Mouse (Mus musculus) neural tube, embryonic 12.5 days (tissue): ENCODE data around the gene P2ry1. TPM values are rescaled to one million over a fixed set of nuclear protein-coding genes. Genes with fewer than 3 reads are reported as not detected.

Experiments
- ATAC-seq: fragments of 200-750 bp; cut with Nextera tagmentation; 2 replicates; pipeline ENCODE4 v1.8.0; 2017; ENCODE audit warnings: low read depth, mild to moderate bottlenecking, moderate TSS enrichment, moderate library complexity; ENCODE audit not compliant: low FRiP score
- H3K27ac ChIP-seq: fragments of 300-500 bp; sonication (generic); 2 replicates; pipeline ENCODE4 v1.5.1; 2016
- H3K27me3 ChIP-seq: fragments of 300-500 bp; sonication (generic); replicated peaks from 2 replicates; pipeline ENCODE4 v1.6.1; 2016; ENCODE audit warnings: mild to moderate bottlenecking
- H3K36me3 ChIP-seq: fragments of 300-500 bp; sonication (generic); 2 replicates; pipeline ENCODE4 v1.6.1; 2016; ENCODE audit warnings: mild to moderate bottlenecking
- H3K4me1 ChIP-seq: fragments of 300-500 bp; sonication (generic); 2 replicates; pipeline ENCODE4 v1.6.1; 2016
- H3K4me2 ChIP-seq: fragments of 300-500 bp; sonication (generic); replicated peaks from 2 replicates; pipeline ENCODE4 v1.6.1; 2016; ENCODE audit warnings: mild to moderate bottlenecking
- H3K4me3 ChIP-seq: fragments of 300-500 bp; sonication (generic); 2 replicates; pipeline ENCODE4 v1.5.1; 2016
- H3K9ac ChIP-seq: fragments of 300-500 bp; sonication (generic); 2 replicates; pipeline ENCODE4 v1.6.1; 2016; ENCODE audit warnings: mild to moderate bottlenecking
- H3K9me3 ChIP-seq: fragments of 300-500 bp; sonication (generic); 2 replicates; pipeline ENCODE4 v1.6.1; 2016; ENCODE audit warnings: mild to moderate bottlenecking
- WGBS: fragments of 180-500 bp; shearing (Covaris S2); methylation state at CpG from one replicate; pipeline ENCODE4 v1.1.7; 2016; 5-methylcytosine and 5-hydroxymethylcytosine counted together
- polyA plus RNA-seq: library from polyadenylated mRNA; unstranded; fragments of >200 nt; fragmentation: Nextera tagmentation; extraction: Ambion mirVana; gene quantifications from 2 replicates; pipeline ENCODE4 v1.2.1, GENCODE M21; 2016

The P2ry1 gene
- polyA plus RNA-seq, 1 experiment from 2014 or later, result 3.3 TPM

DNA sequence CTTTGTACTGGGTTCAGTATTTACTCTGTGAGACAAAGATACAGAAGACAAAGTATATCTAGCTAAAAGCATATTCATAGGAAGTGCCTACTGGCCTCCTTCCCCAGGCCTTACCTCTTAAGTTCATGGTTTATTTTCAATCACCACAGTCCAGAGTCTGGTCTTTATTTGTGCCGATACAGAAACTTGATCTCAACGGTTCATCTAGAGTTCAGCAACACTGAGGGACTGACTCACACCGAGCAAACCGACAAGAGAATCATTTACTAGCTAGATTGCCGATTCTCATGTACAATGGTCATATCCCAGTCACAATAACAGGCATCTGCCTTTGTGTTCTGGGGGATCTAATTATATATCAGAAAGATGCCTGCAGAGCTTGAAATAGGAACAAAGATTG is 9.1 kb downstream of the P2ry1 start:
- Histone ChIP-seq H3K4me1 (no peaks in the 10 kb centered on the region), H3K9ac (no peak overlapping the region), H3K4me3 (no peak overlapping the region), H3K27me3 (no peaks in the 10 kb centered on the region), H3K27ac (no peak overlapping the region), H3K4me2 (no peak overlapping the region), H3K9me3 (no peaks in the 10 kb centered on the region), H3K36me3 (no peaks in the 10 kb centered on the region)
- no peak for ATAC-seq
- 50% methylated on average over 5 of the region's 5 CpGs for WGBS

DNA sequence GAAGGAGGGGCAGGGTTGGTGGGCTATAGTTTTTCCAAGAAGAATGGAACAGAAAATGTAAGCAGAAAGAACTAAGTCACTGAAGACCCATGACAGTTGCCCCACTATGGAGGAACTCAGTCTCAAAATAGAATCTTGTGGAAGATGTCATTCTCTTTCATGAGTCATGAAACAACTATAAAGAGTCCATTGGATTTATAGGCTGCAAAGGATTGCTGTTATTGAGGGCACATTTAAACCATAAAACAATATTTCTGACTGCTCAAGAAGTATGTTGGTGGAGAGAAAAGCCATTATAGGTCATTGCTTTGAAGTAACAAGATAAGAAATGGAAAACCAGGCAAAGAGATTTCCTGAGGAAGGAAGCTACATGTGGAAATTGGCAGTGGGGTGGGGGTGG is 10.0 kb downstream of the P2ry1 start:
- no peaks in the 10 kb centered on the region for H3K4me1 ChIP-seq
- H3K36me3 ChIP-seq, result no peaks in the 10 kb centered on the region
- no peak overlapping the region for H3K4me2 ChIP-seq
- no peak overlapping the region for H3K27ac ChIP-seq
- H3K9ac ChIP-seq, result no peak overlapping the region
- ATAC-seq, result no peak
- H3K9me3 ChIP-seq, result no peaks in the 10 kb centered on the region
- H3K27me3 ChIP-seq, result no peaks in the 10 kb centered on the region
- no peak overlapping the region for H3K4me3 ChIP-seq

DNA sequence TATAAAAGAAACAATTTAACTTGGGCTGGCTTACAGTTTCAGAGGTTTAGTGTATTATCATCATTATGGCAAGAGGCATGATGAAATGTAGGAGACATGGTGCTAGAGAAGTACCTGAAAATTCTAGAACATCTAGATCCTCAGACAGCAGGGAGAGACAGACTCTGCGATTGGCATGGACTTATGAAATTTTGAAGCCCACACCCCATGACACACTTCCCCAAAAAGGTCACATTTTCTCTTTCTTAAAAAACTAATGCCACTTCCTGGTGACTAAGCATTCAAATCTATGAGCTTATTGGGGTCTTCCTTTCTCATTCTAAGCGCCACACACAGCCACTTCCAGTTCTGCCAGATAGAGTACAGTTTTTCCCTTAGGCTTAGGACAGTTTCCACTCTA is 14.1 kb downstream of the P2ry1 start:
- Histone ChIP-seq H3K9ac (no peak overlapping the region), H3K27ac (no peak overlapping the region), H3K27me3 (no peaks in the 10 kb centered on the region), H3K36me3 (no peaks in the 10 kb centered on the region), H3K4me1 (no peaks in the 10 kb centered on the region), H3K4me2 (no peak overlapping the region), H3K9me3 (no peaks in the 10 kb centered on the region), H3K4me3 (no peak overlapping the region)
- WGBS, result 88% methylated on average over 2 of the region's 2 CpGs
- ATAC-seq, result no peak

DNA sequence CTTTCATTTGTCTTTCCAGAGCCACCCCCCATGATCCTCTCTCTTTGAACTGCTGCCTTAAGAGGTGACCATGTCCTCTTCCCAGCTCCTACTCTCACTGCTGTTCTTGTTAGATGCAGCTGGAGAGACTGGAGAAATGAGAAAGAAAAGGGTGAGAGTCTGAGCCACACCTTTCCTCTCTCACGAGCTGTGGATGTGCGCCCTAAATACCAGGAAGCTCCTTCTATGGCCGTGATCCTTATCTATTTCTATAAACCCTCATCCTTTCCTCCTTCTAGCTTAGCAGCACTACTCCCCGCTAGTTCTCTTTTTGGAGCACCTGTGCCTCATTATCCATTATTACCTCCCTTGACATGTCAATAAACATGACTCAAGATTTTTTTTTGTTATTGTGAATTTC is 29.5 kb downstream of the P2ry1 start:
- ATAC-seq, result no peak
- Histone ChIP-seq H3K4me1 (no peaks in the 10 kb centered on the region), H3K9ac (no peak overlapping the region), H3K27me3 (no peaks in the 10 kb centered on the region), H3K36me3 (no peaks in the 10 kb centered on the region), H3K27ac (no peak overlapping the region), H3K9me3 (no peaks in the 10 kb centered on the region), H3K4me2 (no peak overlapping the region), H3K4me3 (no peak overlapping the region)
- WGBS, result 83% methylated on average over 4 of the region's 4 CpGs

DNA sequence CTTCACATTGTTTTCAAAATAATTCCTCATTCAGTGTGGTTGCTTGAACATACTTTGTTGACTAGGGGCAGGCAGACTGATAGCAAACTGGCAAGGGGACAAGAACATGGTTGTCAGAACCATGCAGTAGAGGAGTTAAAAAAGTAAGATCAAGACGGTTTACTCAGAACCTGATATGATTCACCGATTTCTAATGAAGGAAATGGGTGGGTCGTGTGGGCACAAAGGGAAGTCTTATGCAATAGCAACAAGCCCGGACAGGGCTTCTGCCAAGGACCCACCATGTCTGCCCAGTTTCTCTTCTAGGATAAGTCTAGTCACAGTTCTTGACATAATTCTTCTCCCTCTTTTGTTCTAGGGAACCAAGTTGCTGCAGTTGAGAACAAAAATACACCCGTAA is 33.0 kb downstream of the P2ry1 start:
- H3K4me2 ChIP-seq, result no peak overlapping the region
- no peak for ATAC-seq
- 83% methylated on average over 5 of the region's 5 CpGs for WGBS
- no peaks in the 10 kb centered on the region for H3K4me1 ChIP-seq
- no peak overlapping the region for H3K4me3 ChIP-seq
- no peak overlapping the region for H3K27ac ChIP-seq
- no peak overlapping the region for H3K9ac ChIP-seq
- no peaks in the 10 kb centered on the region for H3K36me3 ChIP-seq
- H3K27me3 ChIP-seq, result no peaks in the 10 kb centered on the region
- H3K9me3 ChIP-seq, result no peaks in the 10 kb centered on the region

DNA sequence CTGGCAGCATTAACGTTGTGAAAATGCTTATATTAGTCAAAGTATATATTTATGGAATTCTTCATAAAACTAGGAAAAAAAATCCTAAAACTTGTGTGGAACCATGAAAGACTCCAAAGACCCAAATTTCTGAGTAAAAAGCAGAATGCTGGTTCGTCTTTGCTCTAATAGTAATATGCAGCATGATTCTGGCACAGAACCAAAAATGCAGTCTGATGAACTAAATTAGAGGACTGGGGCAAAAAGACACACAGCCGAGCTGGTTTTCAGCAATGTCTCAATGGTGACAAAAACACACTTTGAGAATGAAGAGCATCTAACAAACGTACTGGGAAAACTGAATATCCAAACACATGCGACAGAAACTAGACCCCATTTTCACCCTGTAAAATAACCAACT is 37.3 kb downstream of the P2ry1 start:
- H3K4me2 ChIP-seq, result no peak overlapping the region
- H3K9ac ChIP-seq, result no peak overlapping the region
- no peak overlapping the region for H3K4me3 ChIP-seq
- no peaks in the 10 kb centered on the region for H3K9me3 ChIP-seq
- WGBS, result 67% methylated on average over 5 of the region's 5 CpGs
- H3K27me3 ChIP-seq, result no peaks in the 10 kb centered on the region
- H3K27ac ChIP-seq, result no peak overlapping the region
- H3K4me1 ChIP-seq, result no peaks in the 10 kb centered on the region
- no peaks in the 10 kb centered on the region for H3K36me3 ChIP-seq
- no peak for ATAC-seq

DNA sequence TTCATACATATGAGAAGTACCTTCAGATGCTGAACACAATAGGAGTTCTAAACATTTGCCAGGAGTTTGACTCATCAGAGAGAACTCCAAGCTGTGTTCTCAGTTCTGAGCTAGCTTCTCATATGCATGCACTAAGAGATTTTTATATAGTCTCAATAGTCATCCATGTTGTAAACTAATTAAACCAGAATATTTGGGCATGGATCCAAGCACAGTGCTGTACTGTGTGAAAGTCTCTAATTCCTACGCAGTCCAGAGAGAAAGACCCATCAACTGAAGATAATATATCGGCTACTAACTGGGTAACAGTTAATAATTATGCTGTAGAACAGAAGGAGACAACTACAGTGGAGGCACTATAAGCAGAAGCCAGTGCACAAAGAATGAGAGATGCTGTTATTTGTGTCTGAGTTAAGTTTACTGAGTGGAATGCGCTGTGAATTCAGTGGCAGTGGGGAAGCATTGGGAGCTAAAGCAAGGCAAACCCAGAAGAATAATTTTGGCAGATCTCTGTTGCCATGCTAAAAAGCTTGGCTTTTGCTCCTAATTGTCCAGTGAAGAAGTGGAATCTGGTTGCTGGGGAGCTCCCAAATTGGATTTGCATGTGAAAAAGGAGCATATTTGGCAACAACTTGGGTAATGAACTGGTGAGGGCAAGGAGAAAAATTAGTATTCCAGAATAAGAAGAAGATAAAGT is 47.5 kb downstream of the P2ry1 start:
- no peak overlapping the region for H3K4me2 ChIP-seq
- no peaks in the 10 kb centered on the region for H3K4me1 ChIP-seq
- 81% methylated on average over 3 of the region's 3 CpGs for WGBS
- no peaks in the 10 kb centered on the region for H3K9me3 ChIP-seq
- H3K4me3 ChIP-seq, result no peak overlapping the region
- H3K27me3 ChIP-seq, result no peaks in the 10 kb centered on the region
- H3K36me3 ChIP-seq, result no peaks in the 10 kb centered on the region
- H3K27ac ChIP-seq, result no peak overlapping the region
- no peak overlapping the region for H3K9ac ChIP-seq
- no peak for ATAC-seq
